Mouse (Mus musculus) intestine, postnatal 0 days (tissue): ENCODE data around the gene Lrguk. TPM values are rescaled to one million over a fixed set of nuclear protein-coding genes. Genes with fewer than 3 reads are reported as not detected.

Source experiments
- ATAC-seq: fragments of 200-750 bp; cut with Nextera tagmentation; 2 replicates; pipeline ENCODE4 v1.8.0; 2017; ENCODE audit warnings: mild to moderate bottlenecking, moderate TSS enrichment, moderate library complexity
- H3K27ac ChIP-seq: fragments of 300-500 bp; sonication (generic); 2 replicates; pipeline ENCODE4 v1.5.1; 2014; ENCODE audit warnings: mild to moderate bottlenecking, low read depth, low read length, moderate library complexity
- H3K27me3 ChIP-seq: fragments of 300-500 bp; sonication (generic); replicated peaks from 2 replicates; pipeline ENCODE4 v1.6.1; 2014; ENCODE audit warnings: low read length, mixed read lengths; ENCODE audit not compliant: control insufficient read depth, insufficient read depth
- H3K36me3 ChIP-seq: fragments of 300-500 bp; sonication (generic); 2 replicates; pipeline ENCODE4 v1.6.1; 2014; ENCODE audit warnings: mild to moderate bottlenecking, moderate library complexity; ENCODE audit not compliant: control insufficient read depth, insufficient read depth
- H3K4me1 ChIP-seq: fragments of 300-500 bp; sonication (generic); replicated peaks from 2 replicates; pipeline ENCODE4 v1.6.1; 2014; ENCODE audit warnings: antibody characterized with exemption, low read length, mixed read lengths; ENCODE audit not compliant: control insufficient read depth, insufficient read depth
- H3K4me2 ChIP-seq: fragments of 300-500 bp; sonication (generic); replicated peaks from 2 replicates; pipeline ENCODE4 v1.6.1; 2014; ENCODE audit warnings: low read depth, mild to moderate bottlenecking, moderate library complexity
- H3K4me3 ChIP-seq: fragments of 300-500 bp; sonication (generic); 2 replicates; pipeline ENCODE4 v1.5.1; 2014; ENCODE audit warnings: low read depth, low read length
- H3K9ac ChIP-seq: fragments of 300-500 bp; sonication (generic); 2 replicates; pipeline ENCODE4 v1.6.1; 2014; ENCODE audit warnings: mild to moderate bottlenecking, low read depth, low read length
- H3K9me3 ChIP-seq: fragments of 300-500 bp; sonication (generic); 2 replicates; pipeline ENCODE4 v1.6.1; 2016; ENCODE audit warnings: mixed run types; ENCODE audit not compliant: control insufficient read depth
- CTCF ChIP-seq: sonication (generic); IDR thresholded peaks from 2 replicates; pipeline ENCODE4 v1.5.1; 2016; ENCODE audit warnings: low read depth, mild to moderate bottlenecking, control low read depth, antibody characterized with exemption, moderate library complexity
- WGBS: fragments of 180-500 bp; shearing (Covaris S2); extraction: QIAGEN DNeasy Blood & Tissue Kit; methylation state at CpG from one replicate; pipeline ENCODE4 v1.1.7; 2014; 5-methylcytosine and 5-hydroxymethylcytosine counted together
- polyA plus RNA-seq: library from polyadenylated mRNA; unstranded; fragments of >200 nt; fragmentation: Nextera tagmentation; extraction: Ambion mirVana; gene quantifications from 2 replicates; pipeline ENCODE4 v1.2.1, GENCODE M21; 2015

The Lrguk gene
- polyA plus RNA-seq, 1 experiment from 2014 or later = 0.16 TPM

- TF ChIP-seq CTCF = no peak
- Histone ChIP-seq H3K36me3 (no peaks in the 10 kb centered on the region), H3K4me1 (0 out of 2 replicates have a peak, but pooled peaks cover 4% of the 10 kb centered on the region), H3K9ac (no peak overlapping the region), H3K27ac (no peak overlapping the region), H3K4me3 (no peak overlapping the region), H3K27me3 (no peaks in the 10 kb centered on the region), H3K9me3 (no peaks in the 10 kb centered on the region), H3K4me2 (no peak overlapping the region)
- WGBS = 53% methylated on average over 3 of the region's 3 CpGs
- ATAC-seq = no peak
These were observed 152.7 kb downstream of the Lrguk start for GRCm38 (mm10) chr6:34181961-34182360.

- no peak overlapping the region for H3K4me3 ChIP-seq
- no peak for ATAC-seq
- WGBS = 75% methylated on average over 3 of the region's 3 CpGs
These were observed 154.1 kb downstream of the Lrguk start for GRCm38 (mm10) chr6:34183326-34183725.

More at GRCm38 (mm10) chr6:34183326-34183725, 154.1 kb downstream of the Lrguk start:
- no peak for TF ChIP-seq CTCF
- Histone ChIP-seq H3K9me3 (no peaks in the 10 kb centered on the region), H3K4me1 (no peaks in the 10 kb centered on the region), H3K9ac (no peak overlapping the region), H3K27me3 (no peaks in the 10 kb centered on the region), H3K36me3 (no peaks in the 10 kb centered on the region), H3K4me2 (no peak overlapping the region), H3K27ac (no peak overlapping the region)

Other genes starting within 250 kb of the Lrguk start
- 17.2 and 19.1 TPM in 2 replicates for gene Slc35b4, start 147.7 kb downstream of the Lrguk start, polyA plus RNA-seq